Mouse (Mus musculus): ENCODE data around the gene Pxmp2. TPM values are rescaled to one million over a fixed set of nuclear protein-coding genes. Genes with fewer than 3 reads are reported as not detected.
A peak's percentile ranks its signal among the peaks of the same experiment; 100 is the strongest.

The Pxmp2 gene
- polyA plus RNA-seq, 1 experiment from 2014 or later, result 6.3 TPM

GRCm38 (mm10) chr5:110291649-110292048 lies 5.7 kb upstream of the Pxmp2 start:
- no peak for TF ChIP-seq CTCF (IDR thresholded peaks at IDR 0.05; ENCODE audit: low read depth)
- Histone ChIP-seq H3K9me3 (ENCODE audit: control insufficient read depth) (no peaks in the 10 kb centered on the region), H3K9ac (ENCODE audit: low read depth, low read length) (no peak overlapping the region), H3K27me3 (replicated peaks; ENCODE audit: control insufficient read depth, insufficient read depth, low read length) (no peaks in the 10 kb centered on the region), H3K4me2 (replicated peaks; ENCODE audit: low read depth) (no peak overlapping the region), H3K4me1 (replicated peaks; ENCODE audit: control insufficient read depth, insufficient read depth, low read length) (no peaks in the 10 kb centered on the region), H3K36me3 (ENCODE audit: control insufficient read depth, insufficient read depth) (peaks cover 18% of the 10 kb centered on the region), H3K4me3 (ENCODE audit: low read depth, low read length) (no peak overlapping the region), H3K27ac (ENCODE audit: low read depth, low read length) (no peak overlapping the region)
- ATAC-seq, result no peak
- 96% methylated on average over 1 of the region's 1 CpGs for WGBS

GRCm38 (mm10) chr5:110287084-110287475 lies 1.1 kb upstream of the Pxmp2 start:
- Histone ChIP-seq H3K9ac (ENCODE audit: low read depth, low read length) (no peak overlapping the region), H3K4me1 (replicated peaks; ENCODE audit: control insufficient read depth, insufficient read depth, low read length) (no peaks in the 10 kb centered on the region), H3K4me3 (ENCODE audit: low read depth, low read length) (no peak overlapping the region; the same call in 1 of the 2 replicates), H3K9me3 (ENCODE audit: control insufficient read depth) (no peaks in the 10 kb centered on the region), H3K27me3 (replicated peaks; ENCODE audit: control insufficient read depth, insufficient read depth, low read length) (no peaks in the 10 kb centered on the region), H3K4me2 (replicated peaks; ENCODE audit: low read depth) (peak overlapping the region; percentile 100), H3K36me3 (ENCODE audit: control insufficient read depth, insufficient read depth) (peaks cover 14% of the 10 kb centered on the region; the same call in 1 of the 2 replicates), H3K27ac (ENCODE audit: low read depth, low read length) (no peak overlapping the region)
- WGBS, result 68% methylated on average over 2 of the region's 2 CpGs
- TF ChIP-seq CTCF (IDR thresholded peaks at IDR 0.05; ENCODE audit: low read depth), result no peak
- ATAC-seq, result no peak

GRCm38 (mm10) chr5:110286446-110287083 lies 579 bp upstream of the Pxmp2 start:
- Histone ChIP-seq H3K27me3 (replicated peaks; ENCODE audit: control insufficient read depth, insufficient read depth, low read length) (no peaks in the 10 kb centered on the region), H3K36me3 (ENCODE audit: control insufficient read depth, insufficient read depth) (peaks cover 14% of the 10 kb centered on the region; the same call in 1 of the 2 replicates), H3K27ac (ENCODE audit: low read depth, low read length) (no peak overlapping the region; the same call in 1 of the 2 replicates), H3K4me2 (replicated peaks; ENCODE audit: low read depth) (peak overlapping the region; percentile 100), H3K9me3 (ENCODE audit: control insufficient read depth) (no peaks in the 10 kb centered on the region), H3K9ac (ENCODE audit: low read depth, low read length) (peak overlapping the region; percentile 68), H3K4me3 (ENCODE audit: low read depth, low read length) (peak overlapping the region; percentile 64), H3K4me1 (replicated peaks; ENCODE audit: control insufficient read depth, insufficient read depth, low read length) (no peaks in the 10 kb centered on the region)
- no peak for TF ChIP-seq CTCF (IDR thresholded peaks at IDR 0.05; ENCODE audit: low read depth)
- ATAC-seq, result peak; percentile 77
- WGBS, result 2% methylated on average over 31 of the region's 31 CpGs

GRCm38 (mm10) chr5:110285156-110285555 lies 830 bp downstream of the Pxmp2 start:
- WGBS, result under 1% methylated on average over 15 of the region's 15 CpGs
- ATAC-seq, result no peak
- TF ChIP-seq CTCF (IDR thresholded peaks at IDR 0.05; ENCODE audit: low read depth), result no peak
- H3K27me3 ChIP-seq (replicated peaks; ENCODE audit: control insufficient read depth, insufficient read depth, low read length), result no peaks in the 10 kb centered on the region
- H3K4me2 ChIP-seq (replicated peaks; ENCODE audit: low read depth), result peak overlapping the region; percentile 100
- no peak overlapping the region for H3K9ac ChIP-seq (ENCODE audit: low read depth, low read length)
- no peaks in the 10 kb centered on the region for H3K9me3 ChIP-seq (ENCODE audit: control insufficient read depth)
- H3K4me1 ChIP-seq (replicated peaks; ENCODE audit: control insufficient read depth, insufficient read depth, low read length), result no peaks in the 10 kb centered on the region
- no peak overlapping the region for H3K27ac ChIP-seq (ENCODE audit: low read depth, low read length)
- peak overlapping the region; percentile 64 for H3K4me3 ChIP-seq (ENCODE audit: low read depth, low read length)
- H3K36me3 ChIP-seq (ENCODE audit: control insufficient read depth, insufficient read depth), result peaks cover 7% of the 10 kb centered on the region; the same call in 1 of the 2 replicates

GRCm38 (mm10) chr5:110284536-110284935 lies 1.4 kb downstream of the Pxmp2 start:
- H3K4me3 ChIP-seq (ENCODE audit: low read depth, low read length), result 0 out of 2 replicates have a peak overlapping the region, but pooled peaks have one; percentile 64
- TF ChIP-seq CTCF (IDR thresholded peaks at IDR 0.05; ENCODE audit: low read depth), result peak; percentile 81
- WGBS, result 13% methylated on average over 4 of the region's 4 CpGs
- H3K27me3 ChIP-seq (replicated peaks; ENCODE audit: control insufficient read depth, insufficient read depth, low read length), result no peaks in the 10 kb centered on the region
- H3K36me3 ChIP-seq (ENCODE audit: control insufficient read depth, insufficient read depth), result peaks cover 4% of the 10 kb centered on the region; the same call in 1 of the 2 replicates
- no peaks in the 10 kb centered on the region for H3K9me3 ChIP-seq (ENCODE audit: control insufficient read depth)
- no peak for ATAC-seq
- no peak overlapping the region for H3K9ac ChIP-seq (ENCODE audit: low read depth, low read length)
- peak overlapping the region; percentile 100 for H3K4me2 ChIP-seq (replicated peaks; ENCODE audit: low read depth)
- no peak overlapping the region for H3K27ac ChIP-seq (ENCODE audit: low read depth, low read length)
- no peaks in the 10 kb centered on the region for H3K4me1 ChIP-seq (replicated peaks; ENCODE audit: control insufficient read depth, insufficient read depth, low read length)

- H3K9me3 ChIP-seq (ENCODE audit: control insufficient read depth), result no peaks in the 10 kb centered on the region
- no peak for ATAC-seq
- WGBS, result 71% methylated on average over 2 of the region's 2 CpGs
- no peak for TF ChIP-seq CTCF (IDR thresholded peaks at IDR 0.05; ENCODE audit: low read depth)
- no peak overlapping the region for H3K9ac ChIP-seq (ENCODE audit: low read depth, low read length)
- H3K4me3 ChIP-seq (ENCODE audit: low read depth, low read length), result no peak overlapping the region
- H3K27me3 ChIP-seq (replicated peaks; ENCODE audit: control insufficient read depth, insufficient read depth, low read length), result no peaks in the 10 kb centered on the region
- H3K4me1 ChIP-seq (replicated peaks; ENCODE audit: control insufficient read depth, insufficient read depth, low read length), result no peaks in the 10 kb centered on the region
- H3K27ac ChIP-seq (ENCODE audit: low read depth, low read length), result no peak overlapping the region
- H3K36me3 ChIP-seq (ENCODE audit: control insufficient read depth, insufficient read depth), result no peaks in the 10 kb centered on the region
- no peak overlapping the region for H3K4me2 ChIP-seq (replicated peaks; ENCODE audit: low read depth)
Observed at GRCm38 (mm10) chr5:110281984-110282383, 4.0 kb downstream of the Pxmp2 start.
